Mouse (Mus musculus) gastrocnemius, postnatal 14 days (tissue): ENCODE data around the gene Rpl9-ps1. TPM values are rescaled to one million over a fixed set of nuclear protein-coding genes. Genes with fewer than 3 reads are reported as not detected.

Experiments used
- DNase-seq: peaks from one replicate; pipeline ENCODE4 v3.0.0; 2021; ENCODE audit warnings: mixed read lengths
- intact Hi-C: fragments of 180-260 bp; cut with DNase I; formaldehyde crosslinking; loops from one replicate; pipeline ENCODE4 v1.15.1; 2025; ENCODE audit warnings: low total_unique reads
- total RNA-seq, 2 experiments: library from RNA; stranded (reverse); gene quantifications; 2 replicates each; pipeline ENCODE4 v1.2.3; 2021

Gene Rpl9-ps1
- total RNA-seq, 2 experiments from 2014 or later: not detected

DNA sequence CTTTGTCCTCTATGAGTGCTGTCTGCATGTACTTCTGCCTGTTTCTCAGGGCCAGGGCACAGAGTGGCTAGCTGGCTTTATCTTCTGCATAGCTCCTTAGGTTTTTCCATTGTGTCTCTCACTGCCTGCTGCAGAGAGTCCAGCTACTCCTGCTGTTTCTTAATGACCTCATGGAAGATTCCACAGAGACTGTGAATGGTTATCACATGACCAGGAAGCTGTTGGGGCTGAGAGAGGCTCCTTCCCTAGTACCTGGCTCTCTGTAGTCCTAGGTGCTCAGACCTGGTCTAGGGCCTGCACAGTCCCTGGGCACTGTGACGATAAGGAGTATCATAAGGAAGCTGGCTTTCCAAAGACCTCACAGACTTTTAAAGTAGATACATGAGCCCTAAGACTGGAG, 14.8 kb downstream of the Rpl9-ps1 start:
- intact Hi-C loops: no loop called here
- DNase-seq: no peak

DNA sequence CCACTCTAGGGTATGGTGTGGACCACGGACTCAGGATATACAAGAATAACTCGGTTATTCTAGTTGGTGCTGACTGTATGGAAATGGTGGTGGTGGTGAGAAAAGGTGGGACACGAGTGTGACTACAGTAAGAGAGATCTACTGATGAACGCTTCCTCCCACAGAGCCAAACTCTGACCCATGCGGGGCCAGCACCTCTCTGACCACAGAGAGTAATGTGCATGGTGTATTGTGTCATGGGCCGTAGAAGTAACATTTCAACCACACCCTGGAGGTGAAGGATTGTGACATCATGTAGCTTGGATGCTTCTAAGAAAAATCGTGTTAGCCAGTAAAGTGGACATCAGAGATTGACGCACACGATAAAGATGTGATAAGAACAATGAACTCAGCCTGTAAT, 16.6 kb downstream of the Rpl9-ps1 start:
- DNase-seq: no peak
- intact Hi-C loops: no loop called here

DNA sequence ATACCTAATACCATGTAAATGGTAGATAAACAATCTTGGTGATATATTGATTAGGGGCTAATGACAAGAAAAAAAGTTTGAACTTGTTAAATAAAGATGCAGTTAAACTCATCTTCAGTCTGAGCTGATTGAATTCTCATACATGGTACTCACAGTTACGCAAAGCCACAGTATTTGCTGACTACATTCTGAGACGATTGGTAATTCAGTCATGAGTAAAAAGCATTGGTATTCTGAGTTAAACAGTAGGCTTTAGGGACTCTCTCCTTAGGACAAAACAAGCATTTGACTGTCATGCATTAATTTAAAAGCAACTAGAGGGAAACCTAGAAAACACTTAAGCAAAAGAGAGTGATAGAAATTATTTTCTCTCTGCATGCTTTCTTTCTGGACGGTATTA, 21.8 kb downstream of the Rpl9-ps1 start:
- DNase-seq: no peak
- intact Hi-C loops: no loop called here

DNA sequence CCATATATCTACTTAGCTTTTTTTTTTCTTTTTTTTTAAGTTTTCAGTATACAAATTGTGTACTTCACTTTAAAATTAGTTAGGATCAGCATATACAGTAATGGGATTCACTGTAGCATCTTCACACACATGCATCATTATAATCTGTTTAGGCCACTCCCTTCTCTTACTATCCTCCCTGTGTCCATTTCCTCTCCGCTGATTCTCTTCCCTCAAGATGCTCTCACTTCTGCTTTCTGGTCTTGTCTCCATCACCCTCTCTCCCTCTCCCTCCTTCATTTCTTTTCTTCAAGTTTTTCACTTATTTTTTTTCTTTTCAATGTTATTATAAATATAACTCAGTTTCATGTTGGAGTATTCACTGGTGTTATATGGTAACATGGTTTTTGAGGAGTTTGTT, 26.4 kb downstream of the Rpl9-ps1 start:
- intact Hi-C loops: no loop called here

DNA sequence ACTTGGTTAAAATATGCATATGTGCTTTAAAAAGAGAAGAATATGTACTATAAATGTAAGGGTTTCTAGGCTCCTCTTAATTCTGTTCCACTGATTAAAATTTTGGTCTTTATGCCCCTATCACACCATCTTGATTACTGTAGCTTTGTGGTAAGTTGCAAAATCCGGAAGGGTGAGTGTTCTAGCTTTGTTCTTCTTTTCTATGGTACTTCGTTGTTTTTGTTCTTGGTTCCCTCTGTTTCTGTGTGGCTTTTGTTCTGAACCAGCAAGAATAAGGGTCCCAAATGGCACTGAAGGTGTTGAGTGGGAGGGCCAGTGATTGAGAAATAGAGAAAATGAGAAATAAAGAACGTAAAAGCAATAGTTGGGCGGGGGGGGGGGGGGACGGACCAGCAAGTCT, 27.2 kb downstream of the Rpl9-ps1 start:
- no peak for DNase-seq
- intact Hi-C loops: no loop called here

More for the DNA sequence above, 26.4 kb downstream of the Rpl9-ps1 start:
- no peak for DNase-seq

DNA sequence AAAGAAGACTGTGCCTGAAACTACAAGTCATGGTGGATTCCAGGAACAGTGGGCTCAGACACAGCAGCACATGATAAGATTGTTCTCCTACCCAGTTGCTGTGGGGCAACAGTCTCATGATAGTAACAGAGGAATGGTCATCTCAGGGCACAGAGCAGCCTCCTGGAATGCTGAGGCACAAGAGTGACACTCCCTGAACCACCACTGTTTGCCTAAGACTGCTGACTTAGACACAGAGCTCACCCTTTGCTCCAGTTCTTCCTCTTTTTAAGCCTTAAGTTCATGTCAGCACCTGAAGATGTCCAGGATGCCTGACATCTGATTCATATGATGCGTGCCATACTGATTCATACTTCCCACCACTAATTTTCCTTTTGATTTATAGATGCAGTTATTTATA, 28.8 kb downstream of the Rpl9-ps1 start:
- DNase-seq: no peak
- intact Hi-C loops: no loop called here

DNA sequence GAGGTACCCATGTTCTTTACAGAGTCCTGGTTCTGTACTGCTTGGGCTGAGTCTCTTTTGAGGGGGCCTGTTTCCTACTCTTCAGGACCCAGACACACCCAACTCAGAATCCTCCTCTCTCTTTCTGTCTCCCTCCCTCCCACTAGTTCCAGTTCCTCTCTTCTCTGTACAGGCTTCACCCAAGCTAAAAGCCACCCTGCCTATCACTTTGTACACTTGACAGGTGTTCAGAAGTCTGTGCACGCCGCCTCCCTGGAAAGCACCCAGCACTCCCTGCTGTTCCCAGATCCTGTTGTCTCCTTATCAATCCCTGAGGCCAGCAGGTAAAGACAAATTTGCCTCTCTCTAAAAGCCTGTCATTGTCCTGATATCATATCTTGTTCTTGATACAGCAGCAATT, 34.5 kb downstream of the Rpl9-ps1 start:
- intact Hi-C loops: no loop called here
- no peak for DNase-seq

DNA sequence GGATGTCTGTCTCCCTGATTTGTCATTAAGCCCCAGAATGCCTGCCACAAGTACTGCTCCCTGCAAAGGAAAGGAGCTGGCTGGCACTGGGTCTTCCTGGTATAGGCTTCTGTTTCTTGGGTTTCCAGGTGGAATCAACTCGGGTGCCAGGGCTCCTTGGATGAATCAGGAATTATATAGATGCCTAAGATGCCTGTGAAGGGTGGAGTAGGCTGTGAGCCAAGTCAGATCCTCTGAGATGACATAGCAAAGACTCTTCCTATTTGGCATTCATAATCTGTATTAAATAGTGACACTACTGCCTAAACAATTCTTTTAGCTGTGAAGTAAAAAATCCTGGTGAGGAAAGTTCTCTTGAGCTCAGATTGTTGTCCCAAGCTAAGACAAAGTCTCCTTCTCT, 39.0 kb downstream of the Rpl9-ps1 start:
- intact Hi-C loops: no loop called here
- DNase-seq: no peak

DNA sequence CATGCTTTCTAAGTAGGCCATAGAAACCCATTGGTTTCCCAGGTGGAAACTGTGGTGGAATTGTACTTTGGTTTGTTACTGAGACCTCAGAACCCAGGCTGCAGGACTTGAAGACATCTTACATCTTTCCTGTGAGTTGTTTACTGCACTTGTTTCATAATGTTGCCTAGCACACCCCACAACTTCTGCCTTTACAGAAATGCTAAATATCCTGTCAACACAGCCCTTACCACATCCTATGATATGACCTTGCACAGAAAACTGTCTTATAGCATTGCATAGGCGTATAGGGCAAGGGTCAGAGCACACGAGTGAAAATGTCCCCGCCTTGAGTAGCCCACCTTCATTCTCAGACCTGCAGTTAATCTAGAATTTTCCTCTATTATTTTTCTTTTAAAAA, 39.9 kb downstream of the Rpl9-ps1 start:
- intact Hi-C loops: no loop called here
- no peak for DNase-seq

DNA sequence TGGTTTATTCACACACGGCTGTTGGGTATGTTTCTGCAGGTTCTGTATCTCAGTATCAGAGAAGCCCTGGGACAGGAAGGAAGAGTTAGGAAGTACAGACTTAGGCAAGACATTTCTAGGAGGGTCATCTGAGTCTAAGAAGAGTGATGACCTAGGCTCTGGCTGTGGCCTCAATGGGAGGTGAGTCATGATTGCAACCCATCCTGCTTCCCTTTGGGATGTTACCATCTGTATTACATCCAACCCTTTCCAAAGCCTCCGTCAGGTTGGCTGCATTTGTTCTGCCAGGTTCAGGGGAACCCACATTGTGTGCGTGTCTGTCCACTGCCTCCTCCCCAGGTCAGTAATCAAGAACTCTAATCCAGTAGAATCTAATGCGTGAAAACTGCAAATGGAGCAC, 40.7 kb downstream of the Rpl9-ps1 start:
- no peak for DNase-seq
- intact Hi-C loops: no loop called here

DNA sequence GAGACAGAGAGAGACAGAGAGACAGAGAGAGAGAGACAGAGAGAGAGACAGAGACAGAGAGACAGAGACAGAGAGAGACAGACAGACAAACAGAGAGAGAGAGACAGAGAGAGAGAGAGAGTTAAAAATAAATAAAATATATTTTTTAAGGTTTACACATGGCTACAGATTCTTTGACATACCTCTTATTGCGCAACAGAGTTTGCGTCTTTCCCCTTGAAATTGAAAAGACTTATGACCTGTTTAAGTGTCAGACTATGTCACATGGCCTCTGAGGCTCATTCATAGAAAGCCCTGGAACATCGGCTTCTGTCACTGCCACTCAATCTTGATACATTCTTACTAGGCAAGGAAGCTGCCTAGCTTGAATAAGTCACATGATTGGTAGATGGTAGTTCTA, 42.0 kb downstream of the Rpl9-ps1 start:
- intact Hi-C loops: no loop called here
- DNase-seq: no peak

DNA sequence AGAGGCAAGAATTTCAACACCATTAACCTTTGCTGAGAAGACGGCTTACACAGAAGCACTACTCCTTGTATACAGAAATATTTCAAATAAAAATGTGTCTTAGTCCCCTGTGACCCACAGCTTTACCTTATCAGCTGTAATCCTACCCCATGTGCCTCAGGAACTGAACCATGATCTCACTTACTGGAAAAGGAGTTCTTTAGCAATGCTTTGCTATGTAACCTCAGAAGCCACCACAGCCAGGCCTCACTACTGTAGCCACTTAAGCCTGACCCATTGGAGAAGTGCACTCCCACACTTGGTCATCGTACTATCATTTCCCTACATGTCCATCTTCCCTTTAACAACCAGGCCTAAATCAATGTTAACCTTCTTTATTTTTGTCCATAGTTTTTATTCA, 44.8 kb downstream of the Rpl9-ps1 start:
- DNase-seq: no peak
- intact Hi-C loops: no loop called here

DNA sequence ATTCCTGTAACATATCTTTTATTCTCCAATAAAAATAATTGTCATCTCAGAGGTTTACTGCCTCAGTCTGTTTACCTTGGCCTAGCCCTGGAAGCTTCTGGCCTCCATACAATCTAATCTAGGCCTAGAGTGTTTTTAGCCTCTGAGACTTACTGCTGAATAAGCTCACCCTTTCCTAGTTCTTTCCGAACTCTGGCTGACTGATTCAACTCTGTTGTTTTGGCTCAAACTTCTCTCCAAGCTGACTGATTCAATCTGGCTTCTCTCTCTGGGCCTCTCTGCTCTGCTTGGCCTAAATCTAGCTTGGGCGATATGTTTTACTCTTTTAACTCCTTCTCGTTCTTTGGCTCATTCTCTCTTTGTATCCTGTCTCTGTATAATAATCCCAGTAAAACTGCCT, 46.4 kb downstream of the Rpl9-ps1 start:
- intact Hi-C loops: no loop called here
- DNase-seq: no peak

DNA sequence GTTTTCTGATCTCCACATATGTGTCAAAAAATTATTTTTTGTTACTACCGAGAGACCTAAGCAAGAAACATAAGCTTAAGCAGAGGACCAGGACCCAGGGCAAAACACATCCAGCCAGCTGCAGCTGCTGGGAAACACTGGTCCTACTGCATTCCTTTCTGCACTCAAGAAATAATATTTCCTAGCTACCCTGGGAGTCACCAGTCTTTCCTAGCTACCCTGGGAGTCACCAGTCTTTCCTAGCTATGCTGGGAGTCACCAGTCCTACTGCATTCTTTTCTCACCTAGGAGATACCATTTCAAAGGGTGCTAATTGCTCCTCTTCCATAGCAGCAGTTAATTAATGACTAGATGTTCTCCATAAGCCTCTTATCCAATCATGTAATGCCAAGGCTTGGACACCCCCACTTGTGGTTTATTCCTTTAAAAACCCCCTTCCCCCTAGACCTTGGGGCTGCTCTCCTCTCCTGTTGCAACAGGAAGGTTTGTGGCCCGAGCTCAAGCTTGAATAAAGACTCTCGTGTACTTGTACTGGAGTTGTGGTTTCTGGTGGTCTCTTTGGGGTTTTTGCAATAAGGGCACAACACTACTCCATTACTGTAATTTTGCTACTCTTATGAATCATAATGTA, 47.1 kb downstream of the Rpl9-ps1 start:
- DNase-seq: no peak
- intact Hi-C loops: no loop called here

DNA sequence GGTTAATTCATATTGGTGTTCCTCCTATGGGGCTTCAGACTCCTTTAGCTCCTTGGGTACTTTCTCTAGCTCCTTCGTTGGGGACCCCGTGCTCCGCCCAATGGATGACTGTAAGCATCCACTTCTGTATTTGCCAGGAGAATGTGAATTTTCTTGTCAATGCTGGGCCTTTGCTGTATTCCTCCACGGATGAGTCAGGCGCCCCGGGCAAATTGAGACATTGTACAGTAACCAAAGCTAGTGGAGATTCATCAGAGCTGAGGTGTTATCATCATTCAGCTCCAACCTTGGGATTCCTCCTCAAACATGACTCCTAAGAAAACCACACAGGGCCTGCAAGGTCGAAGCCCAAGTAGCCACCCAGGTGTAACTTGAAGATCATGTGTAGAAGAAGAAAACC, 47.6 kb downstream of the Rpl9-ps1 start:
- intact Hi-C loops: no loop called here

DNA sequence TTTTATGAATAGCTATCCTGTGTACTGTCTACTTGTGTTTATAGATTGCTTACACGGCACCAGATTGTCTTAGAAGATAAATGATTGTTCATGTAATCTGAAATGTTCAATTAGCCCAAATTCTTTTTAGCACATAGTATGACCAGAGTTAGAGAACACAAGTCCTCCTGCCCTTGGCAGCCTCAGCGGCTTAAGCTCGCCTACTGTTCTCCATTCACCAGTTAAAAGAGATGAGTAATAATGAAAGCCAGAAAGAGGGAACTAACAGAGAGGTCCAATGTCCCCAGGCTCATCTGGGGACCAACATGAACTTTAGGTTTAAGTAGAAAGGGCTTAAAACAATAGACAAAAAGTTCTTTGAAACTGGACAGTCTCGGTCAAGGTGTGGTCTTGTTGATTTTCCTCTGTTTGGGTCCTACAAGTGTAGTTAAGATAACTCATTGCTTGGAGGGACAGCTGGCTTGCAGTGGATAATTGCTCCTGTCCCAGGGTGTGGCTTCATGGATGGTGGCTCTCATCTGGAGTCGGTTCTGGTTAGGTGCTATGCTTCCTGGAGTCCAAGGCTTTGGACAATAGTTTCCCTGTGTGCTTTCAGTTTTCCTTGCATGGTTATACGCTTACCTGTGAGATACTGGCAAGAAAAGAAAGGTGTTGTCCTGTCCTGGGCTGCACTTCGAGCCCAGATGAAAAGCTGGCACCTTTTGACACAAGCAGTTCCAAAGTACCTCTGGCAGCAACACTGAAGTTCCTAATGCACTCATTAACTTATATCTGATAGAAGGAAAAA, 49.6 kb downstream of the Rpl9-ps1 start:
- DNase-seq: no peak
- intact Hi-C loops: no loop called here

More for the DNA sequence above, 47.6 kb downstream of the Rpl9-ps1 start:
- no peak for DNase-seq

Other genes starting within 250 kb of the Rpl9-ps1 start
- gene Rasl10b, start 236.5 kb downstream of the Rpl9-ps1 start, total RNA-seq: under 1 TPM; 0.31 to 0.45 TPM
- gene Gas2l2, start 216.2 kb downstream of the Rpl9-ps1 start, total RNA-seq: not detected
- not detected for gene 1700020L24Rik, start 207.9 kb downstream of the Rpl9-ps1 start, total RNA-seq
- 1 to 10 TPM; 3.7 to 4.0 TPM for gene Mmp28, start 182.6 kb downstream of the Rpl9-ps1 start, total RNA-seq
- 10 to 100 TPM; 22.5 to 24.5 TPM for gene Taf15, start 172.5 kb downstream of the Rpl9-ps1 start, total RNA-seq
- not detected for gene Heatr9, start 123.4 kb downstream of the Rpl9-ps1 start, total RNA-seq
- gene Ccl5, start 115.1 kb downstream of the Rpl9-ps1 start, total RNA-seq: not detected
- 1 to 10 TPM; 4.1 to 5.9 TPM for gene Ccl9, start 67.0 kb downstream of the Rpl9-ps1 start, total RNA-seq
- gene Ccl6, start 52.5 kb downstream of the Rpl9-ps1 start, total RNA-seq: 1 to 10 TPM; 2.7 to 2.9 TPM
- not detected for gene Ccl3, start 3.7 kb upstream of the Rpl9-ps1 start, total RNA-seq
- gene Ccl4, start 17.0 kb upstream of the Rpl9-ps1 start, total RNA-seq: not detected
- under 1 TPM; 0.43 to 0.64 TPM for gene Wfdc17, start 58.4 kb upstream of the Rpl9-ps1 start, total RNA-seq
- gene Wfdc18, start 63.4 kb upstream of the Rpl9-ps1 start, total RNA-seq: not detected
- not detected for gene Wfdc21, start 101.3 kb upstream of the Rpl9-ps1 start, total RNA-seq
- 1 to 10 TPM; 6.6 TPM for gene Heatr6, start 108.1 kb upstream of the Rpl9-ps1 start, total RNA-seq
- gene Hnf1b, start 204.4 kb upstream of the Rpl9-ps1 start, total RNA-seq: not detected